Mouse (Mus musculus): Measurements from ENCODE around the gene Ppp6r2.

- TF ChIP-seq CTCF (IDR thresholded peaks at IDR 0.05; ENCODE audit: extremely low read depth, insufficient read length, insufficient replicate concordance, low read depth, low read length), result no peak
- TF ChIP-seq POLR2A (IDR thresholded peaks at IDR 0.05; ENCODE audit: low read depth, low read length), result no peak
These were observed 89.2 kb downstream of the Ppp6r2 start for GRCm38 (mm10) chr15:89300600-89300999.
